Mouse (Mus musculus): Measurements from ENCODE around the gene Caskin2.
A peak's percentile ranks its signal among the peaks of the same experiment; 100 is the strongest.
"Not testable (repeated sequence)": the region's sequence is repeated elsewhere in the genome, so short reads cannot be mapped to it uniquely, and the experiment has no call there.

Caskin2 gene

GRCm38 (mm10) chr11:115803072-115803709 is 10.2 kb downstream of the Caskin2 start:
- DNase-seq: no peak

GRCm38 (mm10) chr11:115800981-115801380 is 12.5 kb downstream of the Caskin2 start:
- no peak for DNase-seq

GRCm38 (mm10) chr11:115797665-115798064 is 15.8 kb downstream of the Caskin2 start:
- no peak for DNase-seq

GRCm38 (mm10) chr11:115796898-115797297 is 16.5 kb downstream of the Caskin2 start:
- DNase-seq: no peak

- no peak for DNase-seq
Measured at GRCm38 (mm10) chr11:115792353-115792752, 21.1 kb downstream of the Caskin2 start.

- no peak for DNase-seq
Measured at GRCm38 (mm10) chr11:115791919-115792318, 21.5 kb downstream of the Caskin2 start.

- no peak for DNase-seq
Measured at GRCm38 (mm10) chr11:115789787-115790186, 23.7 kb downstream of the Caskin2 start.

GRCm38 (mm10) chr11:115786473-115786872 is 27.0 kb downstream of the Caskin2 start:
- no peak for DNase-seq

GRCm38 (mm10) chr11:115780141-115781070 is 33.0 kb downstream of the Caskin2 start:
- DNase-seq: no peak

- peak; percentile 98 for DNase-seq
Measured at GRCm38 (mm10) chr11:115779038-115779571, 34.3 kb downstream of the Caskin2 start.

- DNase-seq: peak; percentile 65
Measured at GRCm38 (mm10) chr11:115777487-115778335, 35.7 kb downstream of the Caskin2 start.

GRCm38 (mm10) chr11:115776954-115777353 is 36.5 kb downstream of the Caskin2 start:
- no peak for DNase-seq

GRCm38 (mm10) chr11:115775821-115776665 is 37.4 kb downstream of the Caskin2 start:
- peak; percentile 65 for DNase-seq

GRCm38 (mm10) chr11:115774653-115775052 is 38.8 kb downstream of the Caskin2 start:
- no peak for DNase-seq

- DNase-seq: no peak
Measured at GRCm38 (mm10) chr11:115768896-115769295, 44.5 kb downstream of the Caskin2 start.

GRCm38 (mm10) chr11:115766981-115767380 is 46.5 kb downstream of the Caskin2 start:
- no peak for DNase-seq

- DNase-seq: peak; percentile 72
Measured at GRCm38 (mm10) chr11:115766356-115766943, 47.0 kb downstream of the Caskin2 start.

GRCm38 (mm10) chr11:115765607-115766141 is 47.8 kb downstream of the Caskin2 start:
- peak; percentile 73 for DNase-seq

- DNase-seq: peak; percentile 97
Measured at GRCm38 (mm10) chr11:115765103-115765606, 48.3 kb downstream of the Caskin2 start, which contains the start of gene Tmem94. Tmem94 (plus strand) TSS chr11:115765433.

GRCm38 (mm10) chr11:115764698-115765097 is 48.7 kb downstream of the Caskin2 start:
- DNase-seq: no peak

GRCm38 (mm10) chr11:115762176-115762575 is 51.3 kb downstream of the Caskin2 start:
- DNase-seq: not testable (repeated sequence)
